Mouse (Mus musculus) splenic B cell, adult 2 months (primary cell): ENCODE measurements around the gene Slc37a1.

Source experiments
- DNase-seq: peaks from one replicate; pipeline ENCODE4 v3.0.0-alpha.2; 2011; ENCODE audit warnings: low read depth, low spot score
- H3K27me3 ChIP-seq: 2 replicates; pipeline ENCODE4 v1.6.1; 2012; ENCODE audit warnings: mild to moderate bottlenecking, low read length, moderate library complexity, mixed read lengths; ENCODE audit not compliant: control insufficient read depth, poor library complexity, insufficient read depth, severe bottlenecking
- H3K36me3 ChIP-seq: 2 replicates; pipeline ENCODE4 v1.6.1; 2012; ENCODE audit warnings: mild to moderate bottlenecking, low read length, moderate library complexity, mixed read lengths; ENCODE audit not compliant: control insufficient read depth, poor library complexity, insufficient read depth, severe bottlenecking

Gene Slc37a1

GRCm38 (mm10) chr17:31315046-31315792 is 28.6 kb downstream of the Slc37a1 start:
- no peak for DNase-seq
- H3K36me3 ChIP-seq, result peaks cover 2% of the 10 kb centered on the region; the same call in 1 of the 2 replicates
- H3K27me3 ChIP-seq, result no peaks in the 10 kb centered on the region

DNA sequence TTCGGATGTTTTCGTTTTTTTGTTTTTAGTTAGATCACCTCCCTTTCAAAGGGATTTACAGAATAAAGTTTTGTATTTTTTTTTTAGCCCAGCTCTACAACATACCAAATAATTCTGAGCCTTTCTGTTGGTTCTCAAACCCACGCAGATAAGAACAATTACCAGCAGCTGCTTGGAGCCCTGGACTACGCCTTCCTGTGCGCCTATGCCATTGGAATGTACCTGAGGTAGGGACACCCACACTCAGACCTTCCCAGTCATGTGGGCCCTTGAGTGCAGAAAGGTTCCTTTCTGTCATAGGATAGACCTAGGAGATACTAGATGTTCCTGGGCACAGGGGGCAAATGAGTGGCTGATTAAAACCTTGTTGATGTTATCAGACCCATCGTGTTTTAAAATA is 29.4 kb downstream of the Slc37a1 start:
- no peaks in the 10 kb centered on the region for H3K27me3 ChIP-seq
- no peak for DNase-seq
- H3K36me3 ChIP-seq, result peaks cover 4% of the 10 kb centered on the region; the same call in 1 of the 2 replicates

GRCm38 (mm10) chr17:31316998-31317397 is 30.4 kb downstream of the Slc37a1 start:
- H3K36me3 ChIP-seq, result peaks cover 6% of the 10 kb centered on the region; the same call in 1 of the 2 replicates
- no peak for DNase-seq
- H3K27me3 ChIP-seq, result no peaks in the 10 kb centered on the region

DNA sequence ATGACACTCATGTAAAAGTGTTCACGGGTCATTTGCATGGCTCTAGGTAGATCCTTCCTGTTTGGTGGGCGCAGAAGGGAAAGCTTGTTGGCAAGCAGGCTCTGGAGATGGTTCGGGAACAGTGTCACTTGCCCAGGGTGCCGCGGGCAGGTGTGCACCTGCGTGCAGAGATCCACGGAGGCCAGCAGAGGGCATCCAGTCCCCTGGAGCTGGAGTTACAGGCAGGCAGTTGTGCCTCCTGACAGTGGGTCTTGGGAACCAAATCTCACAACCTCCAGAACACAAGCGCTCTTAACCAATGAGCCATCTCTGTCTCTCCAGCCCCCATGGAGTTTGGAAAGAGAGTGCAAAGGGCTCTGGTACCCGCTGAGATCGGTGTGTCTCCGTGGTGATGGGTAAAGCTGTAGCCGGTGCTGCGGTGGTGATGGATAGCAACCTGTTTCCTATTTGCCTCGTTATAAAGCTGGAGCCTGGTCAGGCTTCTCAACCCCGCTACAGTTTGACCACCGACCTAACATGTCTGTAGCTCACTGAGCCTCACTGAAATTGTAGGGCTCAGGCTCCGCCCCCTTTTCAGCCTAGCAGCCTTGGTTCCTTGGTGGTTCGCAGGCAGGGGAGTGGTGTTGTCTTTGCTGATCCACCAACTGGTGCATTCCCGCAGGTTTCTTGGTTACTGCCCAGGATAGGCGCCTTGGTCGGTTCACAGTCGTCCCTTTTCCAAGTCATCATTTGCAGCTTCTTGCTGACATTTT is 31.1 kb downstream of the Slc37a1 start:
- Histone ChIP-seq H3K27me3 (no peaks in the 10 kb centered on the region), H3K36me3 (peaks cover 6% of the 10 kb centered on the region; the same call in 1 of the 2 replicates)
- DNase-seq, result no peak

DNA sequence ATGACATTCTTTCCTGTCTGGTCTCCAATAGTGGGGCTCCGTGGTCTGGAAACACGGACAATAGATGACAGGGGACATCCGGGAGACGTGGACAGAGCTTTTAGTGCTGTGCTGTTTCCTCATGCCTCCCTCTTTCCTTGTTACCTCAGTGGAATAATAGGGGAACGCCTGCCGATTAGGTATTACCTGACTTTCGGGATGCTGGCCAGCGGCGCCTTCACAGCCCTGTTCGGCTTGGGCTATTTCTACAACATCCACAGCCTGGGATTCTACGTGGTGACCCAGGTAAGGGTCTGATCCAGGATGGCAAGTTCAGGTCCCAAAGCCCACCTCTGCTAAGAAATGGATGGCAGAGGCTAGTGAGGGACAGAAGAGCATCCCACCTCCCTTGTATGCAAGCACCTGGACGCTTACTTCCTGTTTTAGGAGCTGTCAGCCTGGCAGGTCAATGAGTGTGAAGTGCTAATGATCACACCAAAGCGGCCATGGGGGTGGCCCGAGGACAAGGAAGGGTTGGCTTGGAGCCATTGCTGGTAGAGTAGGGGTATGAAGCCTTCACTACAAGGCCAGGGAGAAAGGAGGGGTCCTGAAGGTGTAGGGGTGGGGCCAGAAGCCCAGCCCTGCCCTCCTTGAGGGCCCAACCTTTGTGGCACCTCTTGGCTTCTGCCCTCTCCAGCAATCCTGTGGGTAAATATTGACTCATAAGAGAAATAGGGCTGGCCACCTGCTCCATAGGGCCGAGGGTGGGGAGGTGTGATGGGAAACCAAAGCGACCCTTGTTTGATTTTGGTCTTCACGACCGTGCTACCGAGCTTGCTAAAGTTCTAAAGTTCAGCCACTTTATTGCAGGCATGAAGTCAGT is 32.5 kb downstream of the Slc37a1 start:
- H3K36me3 ChIP-seq, result peaks cover 9% of the 10 kb centered on the region; the same call in 1 of the 2 replicates
- DNase-seq, result no peak

DNA sequence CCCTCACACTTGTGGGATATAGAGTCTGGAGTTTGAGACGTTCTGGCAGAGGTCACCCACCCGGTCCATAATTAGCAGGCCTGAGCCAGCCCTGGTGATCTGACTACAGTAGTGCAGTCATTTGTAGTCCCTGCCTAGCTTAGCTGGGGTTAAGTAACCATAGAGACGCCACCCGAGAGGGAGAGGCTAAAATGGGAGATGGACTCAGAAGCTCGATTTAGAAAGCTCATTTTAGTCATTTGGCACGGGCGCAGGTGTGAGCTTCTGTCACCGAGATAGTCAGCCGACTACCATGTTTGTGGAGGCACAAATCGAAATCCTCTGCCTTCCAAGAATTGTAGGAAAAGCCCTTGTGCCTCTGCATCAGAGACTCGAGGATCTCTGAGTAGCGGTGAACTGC is 34.8 kb downstream of the Slc37a1 start:
- Histone ChIP-seq H3K36me3 (peaks cover 10% of the 10 kb centered on the region), H3K27me3 (no peaks in the 10 kb centered on the region)
- DNase-seq, result no peak

More for the DNA sequence above, 32.5 kb downstream of the Slc37a1 start:
- no peaks in the 10 kb centered on the region for H3K27me3 ChIP-seq

- H3K27me3 ChIP-seq, result no peaks in the 10 kb centered on the region
- peaks cover 8% of the 10 kb centered on the region for H3K36me3 ChIP-seq
- DNase-seq, result no peak
Measured at GRCm38 (mm10) chr17:31322446-31322845, 35.9 kb downstream of the Slc37a1 start.

GRCm38 (mm10) chr17:31323379-31323778 is 36.8 kb downstream of the Slc37a1 start:
- H3K27me3 ChIP-seq, result no peaks in the 10 kb centered on the region
- H3K36me3 ChIP-seq, result peaks cover 8% of the 10 kb centered on the region
- no peak for DNase-seq

- Histone ChIP-seq H3K36me3 (peaks cover 8% of the 10 kb centered on the region), H3K27me3 (no peaks in the 10 kb centered on the region)
- DNase-seq, result no peak
Measured at GRCm38 (mm10) chr17:31324227-31324626, 37.6 kb downstream of the Slc37a1 start.

- DNase-seq, result peak; percentile 50
- H3K27me3 ChIP-seq, result no peaks in the 10 kb centered on the region
- H3K36me3 ChIP-seq, result peaks cover 8% of the 10 kb centered on the region
Measured at GRCm38 (mm10) chr17:31325451-31326219, 39.0 kb downstream of the Slc37a1 start.

DNA sequence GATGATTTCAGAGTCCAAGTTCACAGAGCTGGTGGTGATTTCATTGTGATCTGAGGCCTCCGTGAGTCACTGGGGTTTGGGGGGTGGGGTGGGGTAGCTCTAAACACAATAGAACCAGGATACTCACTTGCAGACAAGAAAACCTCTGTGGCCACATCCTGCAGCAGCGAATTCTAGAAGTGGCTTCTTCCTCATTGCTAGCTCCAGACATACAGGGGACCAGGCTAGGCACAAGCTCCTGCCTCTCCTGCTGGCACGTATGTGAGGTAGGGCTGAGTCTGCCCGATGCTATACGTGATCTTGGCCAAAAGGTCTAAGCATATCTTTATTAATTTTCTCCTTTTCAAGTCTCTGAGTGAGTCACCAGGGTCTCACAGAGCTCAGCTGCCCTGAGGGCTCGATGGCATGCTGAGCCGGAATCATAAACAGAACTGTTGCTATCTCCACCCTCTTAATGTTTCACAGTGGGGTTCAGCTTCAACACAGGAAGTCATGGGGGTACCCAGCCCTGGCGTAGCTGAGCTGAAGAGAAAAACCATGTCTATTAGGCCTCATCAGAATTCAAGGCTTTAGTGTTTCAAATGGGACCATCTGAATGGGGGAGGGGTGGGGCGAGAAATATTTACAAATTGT is 39.7 kb downstream of the Slc37a1 start:
- DNase-seq, result no peak
- H3K27me3 ChIP-seq, result no peaks in the 10 kb centered on the region
- H3K36me3 ChIP-seq, result peaks cover 5% of the 10 kb centered on the region

- no peaks in the 10 kb centered on the region for H3K27me3 ChIP-seq
- DNase-seq, result peak; percentile 19
- peaks cover 3% of the 10 kb centered on the region for H3K36me3 ChIP-seq
Measured at GRCm38 (mm10) chr17:31328466-31328865, 41.9 kb downstream of the Slc37a1 start.

DNA sequence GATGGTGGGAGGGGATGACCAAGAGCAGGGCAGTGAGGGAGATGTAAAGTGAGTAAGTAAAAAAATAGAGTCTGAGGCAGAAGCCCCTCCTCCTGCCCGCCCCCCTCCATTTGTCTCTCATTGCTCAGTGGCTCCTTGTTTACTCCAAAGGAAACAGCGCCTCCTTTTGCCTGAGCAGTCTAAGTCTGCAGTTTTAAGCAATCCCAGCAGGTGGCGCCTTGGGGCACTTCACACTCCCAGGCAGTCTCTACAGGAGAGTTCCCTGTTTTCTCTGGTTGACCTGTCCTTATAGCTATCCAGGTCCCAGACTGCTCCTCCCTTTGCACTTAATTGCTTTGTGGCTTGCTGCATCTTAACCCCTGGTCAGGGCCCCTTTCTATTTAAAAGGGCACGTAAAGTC is 44.0 kb downstream of the Slc37a1 start:
- Histone ChIP-seq H3K36me3 (no peaks in the 10 kb centered on the region; the same call in 1 of the 2 replicates), H3K27me3 (no peaks in the 10 kb centered on the region)
- peak; percentile 58 for DNase-seq
